Mouse (Mus musculus) MEL (cell line): ENCODE results near the gene Qtrt1.

Source experiments
- CTCF ChIP-seq, 3 experiments: IDR thresholded peaks in 2 of 3; conservative IDR thresholded peaks in 1 of 3; 2 replicates each; pipeline ENCODE4 v1.5.1; 2011 to 2012; ENCODE audit warnings: low read length in 3 of 3, low read depth in 2 of 3, mild to moderate bottlenecking in 2 of 3, improper control_type of control experiment in 1 of 3, inconsistent platforms in 1 of 3, mixed read lengths in 1 of 3, moderate library complexity in 1 of 3; ENCODE audit not compliant: control insufficient read depth in 1 of 3, insufficient read depth in 1 of 3, poor library complexity in 1 of 3, severe bottlenecking in 1 of 3
- HCFC1 ChIP-seq: IDR thresholded peaks from 2 replicates; pipeline ENCODE4 v1.6.1; 2012; ENCODE audit warnings: low read depth, mild to moderate bottlenecking, inconsistent platforms, low read length, improper control_type of control experiment, moderate library complexity
- JUND ChIP-seq: IDR thresholded peaks from 2 replicates; pipeline ENCODE4 v1.6.1; 2011; ENCODE audit warnings: low read depth, mild to moderate bottlenecking, improper control_type of control experiment, low read length
- MAX ChIP-seq: IDR thresholded peaks from 2 replicates; pipeline ENCODE4 v1.6.1; 2011; ENCODE audit warnings: low read length, improper control_type of control experiment
- MYB ChIP-seq: IDR thresholded peaks from 2 replicates; pipeline ENCODE4 v1.6.1; 2011; ENCODE audit warnings: mild to moderate bottlenecking, low read depth, low read length, improper control_type of control experiment
- POLR2A ChIP-seq, 2 experiments: IDR thresholded peaks; 2 replicates each; pipeline ENCODE4 v1.6.1; 2011 to 2012; ENCODE audit warnings: low read length in 2 of 2, mild to moderate bottlenecking in 2 of 2, control low read depth in 1 of 2, improper control_type of control experiment in 1 of 2, low read depth in 1 of 2, moderate library complexity in 1 of 2; ENCODE audit not compliant: control insufficient read depth in 1 of 2, insufficient read depth in 1 of 2, poor library complexity in 1 of 2
- RAD21 ChIP-seq: IDR thresholded peaks from 2 replicates; pipeline ENCODE4 v1.6.1; 2011; ENCODE audit warnings: mild to moderate bottlenecking, low read depth, low read length, improper control_type of control experiment
- RCOR1 ChIP-seq: IDR thresholded peaks from 2 replicates; pipeline ENCODE4 v1.6.1; 2012; ENCODE audit warnings: low read depth, mild to moderate bottlenecking, inconsistent platforms, low read length, improper control_type of control experiment
- ZC3H11A ChIP-seq: IDR thresholded peaks from 2 replicates; pipeline ENCODE4 v1.6.1; 2012; ENCODE audit warnings: low read depth, mild to moderate bottlenecking, inconsistent platforms, low read length, improper control_type of control experiment
- ZKSCAN1 ChIP-seq: IDR thresholded peaks from 2 replicates; pipeline ENCODE4 v1.6.1; 2012; ENCODE audit warnings: low read depth, mild to moderate bottlenecking, inconsistent platforms, low read length, improper control_type of control experiment, moderate library complexity
- ZMIZ1 ChIP-seq: IDR thresholded peaks from 2 replicates; pipeline ENCODE4 v1.6.1; 2012; ENCODE audit warnings: low read depth, mild to moderate bottlenecking, inconsistent platforms, low read length, improper control_type of control experiment, moderate library complexity
- ZNF384 ChIP-seq: IDR thresholded peaks from 2 replicates; pipeline ENCODE4 v1.6.1; 2012; ENCODE audit warnings: low read depth, mild to moderate bottlenecking, inconsistent platforms, low read length, improper control_type of control experiment

DNA sequence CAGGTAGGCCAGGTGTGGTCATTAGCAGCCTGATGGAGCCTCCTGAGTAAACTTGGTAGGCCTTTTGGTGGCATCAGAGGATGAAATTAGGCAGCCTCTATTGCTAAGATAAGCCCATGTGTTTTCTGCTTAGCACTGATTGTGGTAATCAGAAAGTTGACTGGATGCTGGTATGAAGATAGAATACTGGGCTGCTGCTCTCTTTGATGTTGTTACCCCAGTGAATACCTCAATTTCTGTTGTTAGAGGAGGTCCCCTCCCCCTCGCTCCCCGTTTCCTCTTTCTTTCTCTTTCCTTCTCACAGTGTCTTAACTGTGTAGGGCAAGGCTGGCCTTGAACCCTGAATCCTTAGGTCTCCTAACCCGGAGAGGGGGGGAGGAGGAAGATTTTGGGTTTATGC is 32.4 kb upstream of the Qtrt1 start:
- TF ChIP-seq JUND (no peak), ZMIZ1 (no peak), POLR2A (IDR thresholded peaks at IDR 0.05; ENCODE audit: control insufficient read depth in 1 of 2, insufficient read depth in 1 of 2, low read depth in 1 of 2, low read length in 2 of 2, poor library complexity in 1 of 2) (peak in 1 of 2 experiments; percentile 8; a peak in 1 of 4 replicates), ZNF384 (no peak), MYB (no peak), ZC3H11A (no peak), CTCF (IDR thresholded peaks at IDR 0.05 in 2 of 3, conservative IDR thresholded peaks at IDR 0.05 in 1 of 3; ENCODE audit: control insufficient read depth in 1 of 3, insufficient read depth in 1 of 3, low read depth in 2 of 3, low read length in 3 of 3, poor library complexity in 1 of 3, severe bottlenecking in 1 of 3) (no peak), MAX (peak; percentile 44; the same call in 1 of the 2 replicates), RCOR1 (peak; percentile 97), RAD21 (no peak), HCFC1 (no peak), ZKSCAN1 (no peak)
